Mouse (Mus musculus): Measurements from ENCODE around the gene Zkscan14. TPM values are rescaled to one million over a fixed set of nuclear protein-coding genes. Genes with fewer than 3 reads are reported as not detected.

Gene Zkscan14
- polyA plus RNA-seq, 1 experiment from 2014 or later, result 11.6 TPM

GRCm38 (mm10) chr5:145207385-145207784, 5.7 kb upstream of the Zkscan14 start:
- Histone ChIP-seq H3K36me3 (ENCODE audit: insufficient read depth, low read length) (peaks cover 36% of the 10 kb centered on the region), H3K4me2 (replicated peaks; ENCODE audit: low read depth, low read length) (no peak overlapping the region), H3K27me3 (ENCODE audit: insufficient read depth, low read length) (no peaks in the 10 kb centered on the region), H3K9me3 (ENCODE audit: low read length) (no peaks in the 10 kb centered on the region), H3K4me1 (ENCODE audit: insufficient read depth, low read length) (peaks cover 12% of the 10 kb centered on the region), H3K27ac (ENCODE audit: low read length) (no peak overlapping the region), H3K4me3 (ENCODE audit: low read length) (no peak overlapping the region), H3K9ac (replicated peaks; ENCODE audit: low read length) (no peak overlapping the region)
- ATAC-seq (ENCODE audit: low FRiP score, low TSS enrichment), result no peak
- 93% methylated on average over 6 of the region's 6 CpGs for WGBS

GRCm38 (mm10) chr5:145205041-145205440, 3.4 kb upstream of the Zkscan14 start:
- H3K27ac ChIP-seq (ENCODE audit: low read length), result no peak overlapping the region
- H3K9me3 ChIP-seq (ENCODE audit: low read length), result no peaks in the 10 kb centered on the region
- H3K4me2 ChIP-seq (replicated peaks; ENCODE audit: low read depth, low read length), result peak overlapping the region; percentile 72
- ATAC-seq (ENCODE audit: low FRiP score, low TSS enrichment), result no peak
- peaks cover 16% of the 10 kb centered on the region for H3K36me3 ChIP-seq (ENCODE audit: insufficient read depth, low read length)
- peak overlapping the region; percentile 81 for H3K4me3 ChIP-seq (ENCODE audit: low read length)
- peaks cover 21% of the 10 kb centered on the region for H3K4me1 ChIP-seq (ENCODE audit: insufficient read depth, low read length)
- H3K9ac ChIP-seq (replicated peaks; ENCODE audit: low read length), result peak overlapping the region; percentile 53
- 20% methylated on average over 9 of the region's 9 CpGs for WGBS
- H3K27me3 ChIP-seq (ENCODE audit: insufficient read depth, low read length), result no peaks in the 10 kb centered on the region

- peak within 1 kb of the TSS; percentile 72 for H3K4me2 ChIP-seq (replicated peaks; ENCODE audit: low read depth, low read length)
- H3K27me3 ChIP-seq (ENCODE audit: insufficient read depth, low read length), result no peaks in the 10 kb centered on the region
- H3K4me3 ChIP-seq (ENCODE audit: low read length), result peak within 1 kb of the TSS; percentile 81
- ATAC-seq (ENCODE audit: low FRiP score, low TSS enrichment), result peak; percentile 98
- WGBS, result under 1% methylated on average over 22 of the region's 22 CpGs
- H3K9me3 ChIP-seq (ENCODE audit: low read length), result no peaks in the 10 kb centered on the region
- peaks cover 13% of the 10 kb centered on the region for H3K36me3 ChIP-seq (ENCODE audit: insufficient read depth, low read length)
- H3K27ac ChIP-seq (ENCODE audit: low read length), result peak within 1 kb of the TSS; percentile 94
- peaks cover 21% of the 10 kb centered on the region for H3K4me1 ChIP-seq (ENCODE audit: insufficient read depth, low read length)
- peak within 1 kb of the TSS; percentile 83 for H3K9ac ChIP-seq (replicated peaks; ENCODE audit: low read length)
Observed at GRCm38 (mm10) chr5:145203936-145204691, 2.4 kb upstream of the Zkscan14 start, which contains the start of gene Zkscan5. Gene Zkscan5 (plus strand): TSS chr5:145204562.

GRCm38 (mm10) chr5:145202446-145202845, 778 bp upstream of the Zkscan14 start:
- H3K9me3 ChIP-seq (ENCODE audit: low read length), result no peaks in the 10 kb centered on the region
- H3K4me1 ChIP-seq (ENCODE audit: insufficient read depth, low read length), result peaks cover 21% of the 10 kb centered on the region
- 56% methylated on average over 3 of the region's 3 CpGs for WGBS
- no peak overlapping the region for H3K4me2 ChIP-seq (replicated peaks; ENCODE audit: low read depth, low read length)
- no peak overlapping the region for H3K4me3 ChIP-seq (ENCODE audit: low read length)
- H3K36me3 ChIP-seq (ENCODE audit: insufficient read depth, low read length), result peaks cover 4% of the 10 kb centered on the region
- no peak overlapping the region for H3K9ac ChIP-seq (replicated peaks; ENCODE audit: low read length)
- H3K27me3 ChIP-seq (ENCODE audit: insufficient read depth, low read length), result no peaks in the 10 kb centered on the region
- ATAC-seq (ENCODE audit: low FRiP score, low TSS enrichment), result no peak
- H3K27ac ChIP-seq (ENCODE audit: low read length), result no peak overlapping the region

- Histone ChIP-seq H3K27me3 (ENCODE audit: insufficient read depth, low read length) (no peaks in the 10 kb centered on the region), H3K9me3 (ENCODE audit: low read length) (no peaks in the 10 kb centered on the region), H3K4me2 (replicated peaks; ENCODE audit: low read depth, low read length) (peak overlapping the region; percentile 96), H3K36me3 (ENCODE audit: insufficient read depth, low read length) (peaks cover 11% of the 10 kb centered on the region), H3K27ac (ENCODE audit: low read length) (no peak overlapping the region), H3K4me1 (ENCODE audit: insufficient read depth, low read length) (peaks cover 14% of the 10 kb centered on the region), H3K4me3 (ENCODE audit: low read length) (no peak overlapping the region), H3K9ac (replicated peaks; ENCODE audit: low read length) (no peak overlapping the region)
- WGBS, result 79% methylated on average over 7 of the region's 7 CpGs
- no peak for ATAC-seq (ENCODE audit: low FRiP score, low TSS enrichment)
Observed at GRCm38 (mm10) chr5:145200387-145200786, 1.3 kb downstream of the Zkscan14 start.

GRCm38 (mm10) chr5:145191962-145192361, 9.7 kb downstream of the Zkscan14 start, which contains the start of gene Atp5j2:
Gene Atp5j2 (minus strand): TSS chr5:145192062.
- Histone ChIP-seq H3K27ac (ENCODE audit: low read length) (peak within 1 kb of the TSS; percentile 91), H3K4me2 (replicated peaks; ENCODE audit: low read depth, low read length) (peak within 1 kb of the TSS; percentile 89), H3K27me3 (ENCODE audit: insufficient read depth, low read length) (no peaks in the 10 kb centered on the region), H3K36me3 (ENCODE audit: insufficient read depth, low read length) (peaks cover 48% of the 10 kb centered on the region), H3K9ac (replicated peaks; ENCODE audit: low read length) (peak within 1 kb of the TSS; percentile 94), H3K4me3 (ENCODE audit: low read length) (peak within 1 kb of the TSS; percentile 92), H3K4me1 (ENCODE audit: insufficient read depth, low read length) (peaks cover 18% of the 10 kb centered on the region), H3K9me3 (ENCODE audit: low read length) (no peaks in the 10 kb centered on the region)
- no peak; the same call in 1 of the 2 replicates for ATAC-seq (ENCODE audit: low FRiP score, low TSS enrichment)
- 88% methylated on average over 2 of the region's 2 CpGs for WGBS

GRCm38 (mm10) chr5:145190875-145191798, 10.5 kb downstream of the Zkscan14 start:
- H3K4me1 ChIP-seq (ENCODE audit: insufficient read depth, low read length), result peaks cover 18% of the 10 kb centered on the region
- no peaks in the 10 kb centered on the region for H3K27me3 ChIP-seq (ENCODE audit: insufficient read depth, low read length)
- H3K36me3 ChIP-seq (ENCODE audit: insufficient read depth, low read length), result peaks cover 53% of the 10 kb centered on the region
- WGBS, result under 1% methylated on average over 41 of the region's 41 CpGs
- H3K9me3 ChIP-seq (ENCODE audit: low read length), result no peaks in the 10 kb centered on the region
- peak overlapping the region; percentile 92 for H3K4me3 ChIP-seq (ENCODE audit: low read length)
- peak; percentile 88 for ATAC-seq (ENCODE audit: low FRiP score, low TSS enrichment)
- H3K4me2 ChIP-seq (replicated peaks; ENCODE audit: low read depth, low read length), result peak overlapping the region; percentile 89
- peak overlapping the region; percentile 91 for H3K27ac ChIP-seq (ENCODE audit: low read length)
- peak overlapping the region; percentile 94 for H3K9ac ChIP-seq (replicated peaks; ENCODE audit: low read length)

- H3K4me3 ChIP-seq (ENCODE audit: low read length), result peak overlapping the region; percentile 92
- H3K27ac ChIP-seq (ENCODE audit: low read length), result peak overlapping the region; percentile 12; the same call in 1 of the 2 replicates
- peak overlapping the region; percentile 89 for H3K4me2 ChIP-seq (replicated peaks; ENCODE audit: low read depth, low read length)
- peaks cover 18% of the 10 kb centered on the region for H3K4me1 ChIP-seq (ENCODE audit: insufficient read depth, low read length)
- no peaks in the 10 kb centered on the region for H3K27me3 ChIP-seq (ENCODE audit: insufficient read depth, low read length)
- peaks cover 52% of the 10 kb centered on the region for H3K36me3 ChIP-seq (ENCODE audit: insufficient read depth, low read length)
- WGBS, result 26% methylated on average over 5 of the region's 5 CpGs
- H3K9me3 ChIP-seq (ENCODE audit: low read length), result no peaks in the 10 kb centered on the region
- ATAC-seq (ENCODE audit: low FRiP score, low TSS enrichment), result no peak
- peak overlapping the region; percentile 94 for H3K9ac ChIP-seq (replicated peaks; ENCODE audit: low read length)
Observed at GRCm38 (mm10) chr5:145190373-145190772, 11.3 kb downstream of the Zkscan14 start.

- 0 out of 2 replicates have a peak overlapping the region, but pooled peaks have one; percentile 89 for H3K4me2 ChIP-seq (replicated peaks; ENCODE audit: low read depth, low read length)
- no peak for ATAC-seq (ENCODE audit: low FRiP score, low TSS enrichment)
- 0 out of 2 replicates have a peak overlapping the region, but pooled peaks have one; percentile 92 for H3K4me3 ChIP-seq (ENCODE audit: low read length)
- H3K9ac ChIP-seq (replicated peaks; ENCODE audit: low read length), result no peak overlapping the region
- H3K9me3 ChIP-seq (ENCODE audit: low read length), result no peaks in the 10 kb centered on the region
- H3K27me3 ChIP-seq (ENCODE audit: insufficient read depth, low read length), result no peaks in the 10 kb centered on the region
- WGBS, result 92% methylated on average over 6 of the region's 6 CpGs
- H3K4me1 ChIP-seq (ENCODE audit: insufficient read depth, low read length), result peaks cover 18% of the 10 kb centered on the region
- no peak overlapping the region for H3K27ac ChIP-seq (ENCODE audit: low read length)
- H3K36me3 ChIP-seq (ENCODE audit: insufficient read depth, low read length), result peaks cover 49% of the 10 kb centered on the region
Observed at GRCm38 (mm10) chr5:145189416-145189815, 12.3 kb downstream of the Zkscan14 start.
